Mouse (Mus musculus) adrenal gland, postnatal 10 days (tissue): ENCODE data around the gene Galt. TPM values are rescaled to one million over a fixed set of nuclear protein-coding genes. Genes with fewer than 3 reads are reported as not detected.

ENCODE experiments used
- DNase-seq: peaks from one replicate; pipeline ENCODE4 v3.0.0; 2021; ENCODE audit warnings: mixed read lengths
- long read RNA-seq, 2 experiments: library from polyadenylated mRNA; stranded (forward); transcript quantifications; one replicate each; pipeline ENCODE4 v2.0.0; 2021
- total RNA-seq, 2 experiments: library from RNA; stranded (reverse); gene quantifications; 2 replicates each; pipeline ENCODE4 v1.2.3; 2021

Galt gene
- 10 to 100 TPM; 42.3 to 49.2 TPM for total RNA-seq
- long read RNA-seq, experiment 1, transcript Galt-201 (11 exons, 1,595 nt) = major isoform, 16 of 51 reads
- long read RNA-seq, experiment 1, partial matches to known transcripts = 22 of 51 reads
- long read RNA-seq, experiment 1, other reads (novel, unspliced or antisense) = 13 of 51 reads
- long read RNA-seq, experiment 2, transcript Galt-201 (11 exons, 1,595 nt) = major isoform, 10 of 30 reads
- long read RNA-seq, experiment 2, partial matches to known transcripts = 6 of 30 reads
- long read RNA-seq, experiment 2, other reads (novel, unspliced or antisense) = 12 of 30 reads

DNA sequence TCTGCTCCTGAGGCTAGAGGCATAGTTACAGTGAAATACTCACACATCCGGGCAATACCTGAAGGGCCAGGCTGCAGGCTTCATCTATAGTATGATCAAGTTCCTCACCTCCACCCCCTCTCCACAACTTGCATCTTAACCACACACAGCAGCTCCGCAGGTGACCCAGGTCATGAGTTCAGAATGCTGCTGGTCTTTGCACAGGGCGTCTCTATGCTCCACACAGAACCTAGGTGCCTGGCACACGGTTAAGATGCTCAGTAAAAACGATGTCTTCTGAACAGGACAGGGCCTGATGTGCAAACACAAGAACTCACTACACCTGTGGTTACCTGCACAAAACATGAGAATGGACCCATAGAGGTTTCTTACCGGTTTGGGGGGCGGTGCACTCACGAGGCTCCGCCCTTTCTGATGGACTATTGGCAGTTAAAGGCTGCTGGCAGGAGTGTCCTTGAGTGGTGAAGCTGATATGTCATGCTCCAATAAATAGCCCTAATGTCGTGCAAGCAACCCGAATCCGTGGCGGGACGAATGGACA is at the start of gene Galt:
Gene Galt, plus strand, starts transcription at position 432 of the 541 bp plus-strand sequence.
- DNase-seq = no peak

- no peak for DNase-seq
These were observed 48.9 kb upstream of the Galt start for GRCm38 (mm10) chr4:41705922-41706754.

GRCm38 (mm10) chr4:41707011-41707535 is 48.0 kb upstream of the Galt start:
- peak; percentile 76 for DNase-seq

- DNase-seq = peak; percentile 46
These were observed 46.8 kb upstream of the Galt start for GRCm38 (mm10) chr4:41708192-41708745.

GRCm38 (mm10) chr4:41710229-41710628 is 44.8 kb upstream of the Galt start:
- DNase-seq = no peak

GRCm38 (mm10) chr4:41711705-41712375 is 43.2 kb upstream of the Galt start:
- no peak for DNase-seq

GRCm38 (mm10) chr4:41712421-41713196 is 42.4 kb upstream of the Galt start:
- DNase-seq = peak; percentile 32

GRCm38 (mm10) chr4:41713197-41714067 is 41.6 kb upstream of the Galt start, which contains the start of gene Rpp25l:
Rpp25l (minus strand) TSS chr4:41713534.
- DNase-seq = peak; percentile 94

DNA sequence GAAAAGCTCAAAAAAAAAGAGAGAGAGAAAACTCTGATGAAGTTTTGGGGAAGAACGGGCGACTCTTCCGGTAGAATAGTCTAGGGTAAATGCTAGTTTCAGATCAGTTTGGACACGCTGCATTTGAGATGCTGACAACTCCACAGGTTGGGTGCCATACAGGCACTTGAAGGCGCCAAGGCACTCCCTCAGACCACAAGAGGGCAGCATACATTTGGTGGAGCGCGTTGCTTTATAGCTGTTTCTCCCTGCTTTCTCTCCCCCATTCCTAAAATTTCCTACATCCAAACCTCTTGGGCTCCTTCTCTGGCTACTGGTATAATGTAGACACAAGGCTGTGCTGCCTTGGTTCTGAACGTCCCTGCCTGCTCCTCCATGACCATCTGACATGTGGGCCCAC is 40.8 kb upstream of the Galt start:
- peak; percentile 74 for DNase-seq

- no peak for DNase-seq
These were observed 39.9 kb upstream of the Galt start for GRCm38 (mm10) chr4:41715082-41715481.

DNA sequence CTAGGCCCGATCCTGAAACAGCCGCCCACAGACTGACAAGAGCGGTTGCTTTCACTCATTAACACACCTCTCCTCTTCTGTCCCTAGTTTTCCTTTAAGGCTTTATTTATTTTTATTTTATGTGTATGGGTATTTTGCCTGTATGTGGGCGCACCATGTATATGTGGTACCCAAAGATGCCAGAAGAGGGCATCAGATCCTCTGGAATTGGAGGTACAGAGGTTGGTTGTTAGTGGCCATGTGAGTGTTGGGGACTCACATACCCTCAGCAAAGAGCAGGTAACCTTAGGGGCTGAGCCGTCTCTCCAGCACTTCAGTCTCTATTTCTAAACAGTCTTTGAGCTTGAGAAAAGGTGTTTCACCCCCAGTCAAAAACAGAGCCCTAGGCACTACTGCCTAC is 39.4 kb upstream of the Galt start:
- peak; percentile 63 for DNase-seq

GRCm38 (mm10) chr4:41716834-41717233 is 38.2 kb upstream of the Galt start:
- DNase-seq = no peak

GRCm38 (mm10) chr4:41722918-41723351 is 32.1 kb upstream of the Galt start, which contains the start of gene Dctn3:
Dctn3 (minus strand) TSS chr4:41723170.
- peak; percentile 90 for DNase-seq

GRCm38 (mm10) chr4:41726826-41727621 is 28.0 kb upstream of the Galt start:
- no peak for DNase-seq

DNA sequence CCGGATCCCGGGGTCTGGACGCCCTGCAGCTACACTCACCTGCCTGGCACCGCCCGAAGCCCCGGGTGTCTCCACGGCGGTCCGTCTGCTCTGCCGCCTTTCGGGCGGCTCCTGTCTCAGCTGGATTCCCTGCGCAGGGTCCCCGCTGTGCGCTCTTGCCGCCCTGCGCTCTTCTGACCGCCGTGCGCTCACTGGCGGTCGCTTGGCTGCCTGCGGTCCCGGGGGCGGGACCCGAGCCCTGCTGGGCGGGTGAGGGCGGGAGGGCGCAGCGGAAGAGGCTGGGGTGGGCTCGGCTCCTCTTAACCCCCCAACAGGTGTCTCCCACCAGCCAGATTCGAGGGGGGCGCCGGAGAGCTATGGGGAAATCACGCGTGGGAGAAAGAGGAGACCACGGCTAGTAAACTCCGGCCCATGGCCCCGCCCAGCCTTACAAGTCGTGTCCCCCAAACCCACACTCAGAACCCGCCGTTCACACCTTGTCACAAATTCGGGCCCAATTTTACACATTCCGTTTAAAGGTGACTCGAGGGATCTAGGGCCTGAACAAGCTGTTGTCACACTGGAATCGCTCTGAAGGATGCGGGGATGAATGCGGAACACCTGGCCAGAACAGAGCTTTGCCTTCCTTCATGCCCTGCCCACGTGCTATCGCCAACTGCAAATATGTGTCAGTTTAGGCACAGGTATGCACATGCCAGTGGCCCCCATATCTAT is 23.8 kb upstream of the Galt start, which contains the start of gene Arid3c:
Gene Arid3c, minus strand, starts transcription at position 91 of the 714 bp plus-strand sequence.
- DNase-seq = no peak

GRCm38 (mm10) chr4:41737602-41738255 is 17.3 kb upstream of the Galt start:
- DNase-seq = peak; percentile 77

DNA sequence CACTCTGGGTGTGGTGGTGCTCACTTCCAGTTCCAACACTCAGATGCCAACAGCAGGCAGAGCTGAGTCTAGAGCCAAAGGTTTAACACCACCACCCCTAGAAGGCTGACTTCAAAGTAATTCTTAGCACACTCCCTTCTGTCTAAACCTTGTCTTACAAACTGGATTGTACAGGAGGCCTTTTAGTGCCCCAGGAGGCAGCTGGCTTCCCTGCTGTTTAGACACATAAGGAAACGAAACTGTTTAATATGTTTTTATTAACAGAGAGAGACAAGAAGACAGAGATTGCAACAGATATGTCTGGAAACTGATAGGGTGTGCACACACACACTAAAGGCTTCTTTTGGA is 16.8 kb upstream of the Galt start:
- no peak for DNase-seq

- DNase-seq = no peak
These were observed 15.8 kb upstream of the Galt start for GRCm38 (mm10) chr4:41739260-41739659.
